Mouse (Mus musculus): ENCODE data around the gene Stard3nl. TPM values are rescaled to one million over a fixed set of nuclear protein-coding genes. Genes with fewer than 3 reads are reported as not detected.

Stard3nl gene
- total RNA-seq, 2 experiments from 2014 or later = 8.0 to 10.9 TPM

Other genes starting within 250 kb of the Stard3nl start
- 10 to 100 TPM; 69.7 to 70.8 TPM for gene Epdr1, start 224.1 kb upstream of the Stard3nl start, total RNA-seq (2021)
- 10 to 100 TPM in 1 of 2 experiments, 1 to 10 TPM in 1; 6.4 to 13.8 TPM for gene Sfrp4, start 227.3 kb upstream of the Stard3nl start, total RNA-seq (2021)

Measured in gastrocnemius, postnatal 14 days (tissue).